Mouse (Mus musculus) gastrocnemius, postnatal 25 days (tissue): ENCODE data around the gene Nhlrc4. TPM values are rescaled to one million over a fixed set of nuclear protein-coding genes. Genes with fewer than 3 reads are reported as not detected.

ENCODE experiments used
- DNase-seq: peaks from one replicate; pipeline ENCODE4 v3.0.0; 2022
- total RNA-seq, 2 experiments: library from RNA; stranded (reverse); gene quantifications; 1 replicate in 1 of 2; 2 replicates in 1 of 2; pipeline ENCODE4 v1.2.3; 2021

Nhlrc4 gene
- total RNA-seq, 2 experiments from 2014 or later = not detected

- no peak for DNase-seq
These were observed 22.6 kb downstream of the Nhlrc4 start for GRCm38 (mm10) chr17:25922120-25922519.

- peak; percentile 100 for DNase-seq
These were observed 24.7 kb downstream of the Nhlrc4 start for GRCm38 (mm10) chr17:25919786-25920642.

- DNase-seq = no peak
These were observed 25.5 kb downstream of the Nhlrc4 start, which contains the start of gene Rab40c for GRCm38 (mm10) chr17:25919144-25919785. Rab40c (minus strand) TSS chr17:25919727.

- no peak for DNase-seq
These were observed 26.6 kb downstream of the Nhlrc4 start for GRCm38 (mm10) chr17:25918037-25918750.

GRCm38 (mm10) chr17:25916931-25917647 lies 27.7 kb downstream of the Nhlrc4 start:
- DNase-seq = no peak

- no peak for DNase-seq
These were observed 30.5 kb downstream of the Nhlrc4 start for GRCm38 (mm10) chr17:25914295-25914694.

GRCm38 (mm10) chr17:25913877-25914275 lies 30.9 kb downstream of the Nhlrc4 start:
- no peak for DNase-seq

- DNase-seq = no peak
These were observed 31.4 kb downstream of the Nhlrc4 start for GRCm38 (mm10) chr17:25913186-25913876.

GRCm38 (mm10) chr17:25911816-25912215 lies 32.9 kb downstream of the Nhlrc4 start:
- no peak for DNase-seq

- no peak for DNase-seq
These were observed 37.1 kb downstream of the Nhlrc4 start for GRCm38 (mm10) chr17:25907640-25908039.

- no peak for DNase-seq
These were observed 41.7 kb downstream of the Nhlrc4 start for GRCm38 (mm10) chr17:25903061-25903460.

- DNase-seq = no peak
These were observed 44.6 kb downstream of the Nhlrc4 start for GRCm38 (mm10) chr17:25900193-25900592.

- no peak for DNase-seq
These were observed 48.9 kb downstream of the Nhlrc4 start for GRCm38 (mm10) chr17:25895891-25896290.

- no peak for DNase-seq
These were observed 49.3 kb downstream of the Nhlrc4 start for GRCm38 (mm10) chr17:25895415-25895814.

GRCm38 (mm10) chr17:25893975-25894617 lies 50.7 kb downstream of the Nhlrc4 start:
- DNase-seq = no peak

Other genes starting within 250 kb of the Nhlrc4 start
- gene Gng13, start 227.8 kb downstream of the Nhlrc4 start, total RNA-seq = not detected
- 1 to 10 TPM in 1 of 2 experiments, under 1 TPM in 1; 0.33 to 1.2 TPM for gene Chtf18, start 217.5 kb downstream of the Nhlrc4 start, total RNA-seq
- 1 to 10 TPM; 2.9 to 3.9 TPM for gene Rpusd1, start 217.3 kb downstream of the Nhlrc4 start, total RNA-seq
- not detected for gene Mslnl, start 208.9 kb downstream of the Nhlrc4 start, total RNA-seq
- under 1 TPM; 0.43 to 0.62 TPM for gene Msln, start 190.6 kb downstream of the Nhlrc4 start, total RNA-seq
- 10 to 100 TPM; 28.9 to 30.8 TPM for gene Narfl, start 171.2 kb downstream of the Nhlrc4 start, total RNA-seq
- 10 to 100 TPM in 1 of 2 experiments, 1 to 10 TPM in 1; 9.0 to 10.5 TPM for gene Haghl, start 159.3 kb downstream of the Nhlrc4 start, total RNA-seq
- gene Ccdc78, start 158.4 kb downstream of the Nhlrc4 start, total RNA-seq = not detected
- gene Fam173a, start 152.1 kb downstream of the Nhlrc4 start, total RNA-seq = 10 to 100 TPM; 35.0 to 38.5 TPM
- gene AC134908.4, start 149.3 kb downstream of the Nhlrc4 start, total RNA-seq = not detected
- gene Metrn, start 147.8 kb downstream of the Nhlrc4 start, total RNA-seq = 10 to 100 TPM; 48.4 to 72.2 TPM
- gene Fbxl16, start 135.9 kb downstream of the Nhlrc4 start, total RNA-seq = 1 to 10 TPM; 1.5 to 1.7 TPM
- gene Wdr24, start 121.3 kb downstream of the Nhlrc4 start, total RNA-seq = 10 to 100 TPM in 1 of 2 experiments, 1 to 10 TPM in 1; 9.3 to 10.5 TPM
- 10 to 100 TPM; 14.3 to 18.9 TPM for gene Jmjd8, start 116.1 kb downstream of the Nhlrc4 start, total RNA-seq
- gene Stub1, start 111.6 kb downstream of the Nhlrc4 start, total RNA-seq = 10 to 100 TPM; 76.9 to 84.4 TPM
- gene Rhbdl1, start 107.7 kb downstream of the Nhlrc4 start, total RNA-seq = 10 to 100 TPM; 18.3 to 20.8 TPM
- gene Gm20683, start 103.2 kb downstream of the Nhlrc4 start, total RNA-seq = 10 to 100 TPM; 13.8 to 16.5 TPM
- gene Rhot2, start 100.1 kb downstream of the Nhlrc4 start, total RNA-seq = 10 to 100 TPM; 54.4 to 76.1 TPM
- gene Wdr90, start 83.5 kb downstream of the Nhlrc4 start, total RNA-seq = 1 to 10 TPM; 1.2 to 2.1 TPM
- 100 to 1,000 TPM; 102 to 114 TPM for gene Mcrip2, start 76.2 kb downstream of the Nhlrc4 start, total RNA-seq
- 10 to 100 TPM; 31.9 to 37.0 TPM for gene Mettl26, start 69.9 kb downstream of the Nhlrc4 start, total RNA-seq
- under 1 TPM; 0.35 to 0.36 TPM for gene Wfikkn1, start 64.1 kb downstream of the Nhlrc4 start, total RNA-seq
- 10 to 100 TPM in 1 of 2 experiments, 1 to 10 TPM in 1; 8.7 to 11.0 TPM for gene Rab40c, start 25.2 kb downstream of the Nhlrc4 start, total RNA-seq
- gene Pigq, start within 50 bp of the Nhlrc4 start, total RNA-seq = 10 to 100 TPM; 30.0 to 31.9 TPM
- not detected for gene A930017K11Rik, start 7.6 kb upstream of the Nhlrc4 start, total RNA-seq
- 1 to 10 TPM; 5.6 to 6.8 TPM for gene Capn15, start 40.8 kb upstream of the Nhlrc4 start, total RNA-seq
- gene Rab11fip3, start 124.6 kb upstream of the Nhlrc4 start, total RNA-seq = 10 to 100 TPM; 54.9 to 71.5 TPM
- gene Decr2, start 145.4 kb upstream of the Nhlrc4 start, total RNA-seq = 1 to 10 TPM; 2.8 to 3.2 TPM
- 1 to 10 TPM; 1.2 to 1.7 TPM for gene Nme4, start 150.6 kb upstream of the Nhlrc4 start, total RNA-seq
- gene Tmem8, start 168.3 kb upstream of the Nhlrc4 start, total RNA-seq = 1 to 10 TPM in 1 of 2 experiments, under 1 TPM in 1; 0.87 to 1.2 TPM
- 10 to 100 TPM; 62.0 to 62.3 TPM for gene Mrpl28, start 178.5 kb upstream of the Nhlrc4 start, total RNA-seq
- 10 to 100 TPM; 10.8 to 17.2 TPM for gene Axin1, start 193.7 kb upstream of the Nhlrc4 start, total RNA-seq